Mouse (Mus musculus): Measurements from ENCODE around the gene Trabd. TPM values are rescaled to one million over a fixed set of nuclear protein-coding genes. Genes with fewer than 3 reads are reported as not detected.

Trabd gene
- total and polyA plus RNA-seq, 2 experiments from 2014 or later = 46.7 to 59.2 TPM

GRCm38 (mm10) chr15:89083906-89084305, 9.0 kb downstream of the Trabd start:
- no peak overlapping the region for H3K9ac ChIP-seq (replicated peaks; ENCODE audit: low read depth, low read length)
- WGBS = 96% methylated on average over 1 of the region's 1 CpGs
- TF ChIP-seq CTCF (IDR thresholded peaks at IDR 0.05; ENCODE audit: low read depth) = no peak
- no peak for TF ChIP-seq EP300 (IDR thresholded peaks at IDR 0.05; ENCODE audit: low read depth)
- H3K36me3 ChIP-seq (replicated peaks; ENCODE audit: control insufficient read depth, insufficient read depth, low read length) = peaks cover 58% of the 10 kb centered on the region
- H3K27ac ChIP-seq (ENCODE audit: low read depth) = no peak overlapping the region
- no peaks in the 10 kb centered on the region for H3K9me3 ChIP-seq (replicated peaks; ENCODE audit: control insufficient read depth, low read length)
- H3K27me3 ChIP-seq (ENCODE audit: control insufficient read depth, insufficient read depth, low read length) = no peaks in the 10 kb centered on the region
- 0 out of 2 replicates have a peak, but pooled peaks cover under 1% of the 10 kb centered on the region for H3K4me1 ChIP-seq (ENCODE audit: control insufficient read depth, insufficient read depth)
- no peak for ATAC-seq (ENCODE audit: insufficient read depth, low read depth)
- no peak for DNase-seq (ENCODE audit: low spot score)
- no peak overlapping the region for H3K4me3 ChIP-seq (ENCODE audit: low read depth, low read length)
- no peak overlapping the region for H3K4me2 ChIP-seq (ENCODE audit: low read depth, low read length)

- ATAC-seq (ENCODE audit: insufficient read depth, low read depth) (no peak), DNase-seq (ENCODE audit: low spot score) (no peak)
- Histone ChIP-seq H3K4me1 (ENCODE audit: control insufficient read depth, insufficient read depth) (peaks cover 4% of the 10 kb centered on the region; the same call in 1 of the 2 replicates), H3K9me3 (replicated peaks; ENCODE audit: control insufficient read depth, low read length) (no peaks in the 10 kb centered on the region), H3K27me3 (ENCODE audit: control insufficient read depth, insufficient read depth, low read length) (no peaks in the 10 kb centered on the region), H3K36me3 (replicated peaks; ENCODE audit: control insufficient read depth, insufficient read depth, low read length) (peaks cover 58% of the 10 kb centered on the region), H3K9ac (replicated peaks; ENCODE audit: low read depth, low read length) (no peak overlapping the region), H3K4me3 (ENCODE audit: low read depth, low read length) (no peak overlapping the region), H3K4me2 (ENCODE audit: low read depth, low read length) (no peak overlapping the region), H3K27ac (ENCODE audit: low read depth) (no peak overlapping the region)
- no peak for TF ChIP-seq CTCF (IDR thresholded peaks at IDR 0.05; ENCODE audit: low read depth)
- no peak for TF ChIP-seq EP300 (IDR thresholded peaks at IDR 0.05; ENCODE audit: low read depth)
- WGBS = 89% methylated on average over 2 of the region's 2 CpGs
Measured at GRCm38 (mm10) chr15:89084826-89085225, 9.9 kb downstream of the Trabd start.

- DNase-seq (ENCODE audit: low spot score) = peak; percentile 88
- Histone ChIP-seq H3K4me3 (ENCODE audit: low read depth, low read length) (peak within 1 kb of the TSS; percentile 84), H3K9ac (replicated peaks; ENCODE audit: low read depth, low read length) (peak within 1 kb of the TSS; percentile 90), H3K27ac (ENCODE audit: low read depth) (peak within 1 kb of the TSS; percentile 86), H3K36me3 (replicated peaks; ENCODE audit: control insufficient read depth, insufficient read depth, low read length) (peaks cover 48% of the 10 kb centered on the region), H3K27me3 (ENCODE audit: control insufficient read depth, insufficient read depth, low read length) (no peaks in the 10 kb centered on the region), H3K4me1 (ENCODE audit: control insufficient read depth, insufficient read depth) (peaks cover 10% of the 10 kb centered on the region; the same call in 1 of the 2 replicates), H3K4me2 (ENCODE audit: low read depth, low read length) (peak within 1 kb of the TSS; percentile 95), H3K9me3 (replicated peaks; ENCODE audit: control insufficient read depth, low read length) (no peaks in the 10 kb centered on the region)
- ATAC-seq (ENCODE audit: insufficient read depth, low read depth) = peak; percentile 96
- WGBS = 2% methylated on average over 38 of the region's 38 CpGs
- no peak for TF ChIP-seq CTCF (IDR thresholded peaks at IDR 0.05; ENCODE audit: low read depth)
- TF ChIP-seq EP300 (IDR thresholded peaks at IDR 0.05; ENCODE audit: low read depth) = 0 out of 2 replicates have a peak, but pooled peaks have one; percentile 30
Measured at GRCm38 (mm10) chr15:89088607-89089247, 13.8 kb downstream of the Trabd start, which contains the start of gene Selenoo. Gene Selenoo, plus strand, starts transcription at chr15:89089084.

- DNase-seq (ENCODE audit: low spot score) = no peak
- WGBS = 3% methylated on average over 65 of the region's 68 CpGs
Measured at GRCm38 (mm10) chr15:89089248-89090051, 14.5 kb downstream of the Trabd start.

GRCm38 (mm10) chr15:89090662-89091061, 15.7 kb downstream of the Trabd start:
- no peak for TF ChIP-seq CTCF (IDR thresholded peaks at IDR 0.05; ENCODE audit: low read depth)
- no peak for TF ChIP-seq EP300 (IDR thresholded peaks at IDR 0.05; ENCODE audit: low read depth)
- H3K27ac ChIP-seq (ENCODE audit: low read depth) = no peak overlapping the region
- H3K4me1 ChIP-seq (ENCODE audit: control insufficient read depth, insufficient read depth) = peaks cover 10% of the 10 kb centered on the region; the same call in 1 of the 2 replicates
- peaks cover 48% of the 10 kb centered on the region for H3K36me3 ChIP-seq (replicated peaks; ENCODE audit: control insufficient read depth, insufficient read depth, low read length)
- no peak for ATAC-seq (ENCODE audit: insufficient read depth, low read depth)
- no peaks in the 10 kb centered on the region for H3K27me3 ChIP-seq (ENCODE audit: control insufficient read depth, insufficient read depth, low read length)
- no peak for DNase-seq (ENCODE audit: low spot score)
- no peak overlapping the region for H3K4me2 ChIP-seq (ENCODE audit: low read depth, low read length)
- no peak overlapping the region for H3K9ac ChIP-seq (replicated peaks; ENCODE audit: low read depth, low read length)
- WGBS = 86% methylated on average over 4 of the region's 4 CpGs
- H3K9me3 ChIP-seq (replicated peaks; ENCODE audit: control insufficient read depth, low read length) = no peaks in the 10 kb centered on the region
- no peak overlapping the region for H3K4me3 ChIP-seq (ENCODE audit: low read depth, low read length)

More at GRCm38 (mm10) chr15:89089248-89090051, 14.5 kb downstream of the Trabd start:
- Histone ChIP-seq H3K36me3 (replicated peaks; ENCODE audit: control insufficient read depth, insufficient read depth, low read length) (peaks cover 48% of the 10 kb centered on the region), H3K4me2 (ENCODE audit: low read depth, low read length) (peak overlapping the region; percentile 95), H3K9me3 (replicated peaks; ENCODE audit: control insufficient read depth, low read length) (no peaks in the 10 kb centered on the region), H3K27me3 (ENCODE audit: control insufficient read depth, insufficient read depth, low read length) (no peaks in the 10 kb centered on the region), H3K4me1 (ENCODE audit: control insufficient read depth, insufficient read depth) (peaks cover 10% of the 10 kb centered on the region; the same call in 1 of the 2 replicates), H3K9ac (replicated peaks; ENCODE audit: low read depth, low read length) (peak overlapping the region; percentile 90), H3K27ac (ENCODE audit: low read depth) (peak overlapping the region; percentile 86), H3K4me3 (ENCODE audit: low read depth, low read length) (peak overlapping the region; percentile 84)
- no peak for TF ChIP-seq CTCF (IDR thresholded peaks at IDR 0.05; ENCODE audit: low read depth)
- no peak for TF ChIP-seq EP300 (IDR thresholded peaks at IDR 0.05; ENCODE audit: low read depth)
- ATAC-seq (ENCODE audit: insufficient read depth, low read depth) = peak; percentile 68

All from heart, postnatal 0 days (tissue).